Mouse (Mus musculus) cerebellum, postnatal 10 days (tissue): ENCODE results near the gene AC134908.4.
A peak's percentile ranks its signal among the peaks of the same experiment; 100 is the strongest.

Source experiments
- DNase-seq, 2 experiments: peaks; one replicate each; pipeline ENCODE4 v3.0.0; 2021; ENCODE audit warnings: mixed read lengths in 2 of 2

AC134908.4 gene

DNA sequence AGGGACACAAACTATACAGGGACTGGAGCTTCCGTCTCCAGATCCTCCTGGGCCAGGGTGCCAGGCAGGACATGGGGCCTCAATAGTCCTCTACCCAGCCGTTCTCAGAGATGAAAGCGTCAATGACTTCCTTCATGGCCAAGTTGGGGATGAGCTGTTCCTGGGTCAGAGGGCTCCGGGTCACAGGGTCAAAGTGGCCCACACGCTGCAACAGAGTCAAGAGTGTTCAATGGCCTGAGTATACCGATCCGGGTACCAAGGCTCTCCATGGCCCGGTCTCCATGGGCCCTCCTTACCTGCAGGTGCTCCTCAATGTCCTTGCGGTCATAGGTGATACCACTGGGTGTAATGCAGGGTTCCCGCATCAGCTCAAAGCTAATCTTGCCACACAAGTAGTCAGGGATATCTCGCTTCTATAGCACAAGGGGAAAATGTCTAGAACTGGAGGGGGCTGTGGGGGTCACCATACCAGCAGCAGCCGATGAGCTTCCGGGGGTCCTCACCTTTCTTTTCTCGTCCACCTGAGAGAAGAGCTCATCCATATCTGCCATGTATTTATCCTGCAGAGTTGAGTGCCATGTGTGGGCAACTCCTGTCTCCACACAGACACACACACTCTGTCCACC is 35.5 kb upstream of the AC134908.4 start:
- DNase-seq = no peak

DNA sequence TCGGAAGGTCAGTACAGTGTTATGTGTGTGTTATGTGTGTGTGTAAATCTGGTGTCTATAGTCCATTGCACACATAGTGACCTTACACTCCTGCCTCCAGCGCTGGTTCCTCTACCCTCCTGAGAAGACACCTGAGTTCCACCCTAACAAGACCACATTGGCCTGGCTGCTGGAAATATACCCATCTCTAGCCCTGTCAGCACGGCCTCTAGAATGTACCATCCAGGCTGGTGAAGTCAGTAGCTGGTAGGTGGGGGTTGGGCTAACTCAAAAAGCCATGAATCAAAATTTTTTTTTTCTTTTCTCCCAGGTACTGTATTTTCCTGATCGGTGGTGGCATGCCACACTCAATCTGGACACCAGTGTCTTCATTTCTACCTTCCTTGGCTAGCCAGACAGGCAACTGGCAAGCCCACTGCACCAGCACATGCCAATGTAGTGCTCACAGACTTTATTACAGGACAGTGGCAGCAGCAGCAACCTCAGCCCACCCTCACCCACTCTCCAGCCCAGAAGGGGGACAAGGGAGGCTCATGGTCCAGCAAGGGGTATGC is 34.8 kb upstream of the AC134908.4 start:
- DNase-seq = no peak

- peak in 1 of 2 experiments; percentile 34 for DNase-seq
These were observed 34.1 kb upstream of the AC134908.4 start for GRCm38 (mm10) chr17:25829558-25830017.

- DNase-seq = peak; percentile 88
These were observed 33.5 kb upstream of the AC134908.4 start, which contains the start of gene Jmjd8 for GRCm38 (mm10) chr17:25828712-25829557. TSS of gene Jmjd8 (plus strand) at chr17:25828867.

- DNase-seq = peak in 1 of 2 experiments; percentile 22
These were observed 32.8 kb upstream of the AC134908.4 start for GRCm38 (mm10) chr17:25828223-25828594.

DNA sequence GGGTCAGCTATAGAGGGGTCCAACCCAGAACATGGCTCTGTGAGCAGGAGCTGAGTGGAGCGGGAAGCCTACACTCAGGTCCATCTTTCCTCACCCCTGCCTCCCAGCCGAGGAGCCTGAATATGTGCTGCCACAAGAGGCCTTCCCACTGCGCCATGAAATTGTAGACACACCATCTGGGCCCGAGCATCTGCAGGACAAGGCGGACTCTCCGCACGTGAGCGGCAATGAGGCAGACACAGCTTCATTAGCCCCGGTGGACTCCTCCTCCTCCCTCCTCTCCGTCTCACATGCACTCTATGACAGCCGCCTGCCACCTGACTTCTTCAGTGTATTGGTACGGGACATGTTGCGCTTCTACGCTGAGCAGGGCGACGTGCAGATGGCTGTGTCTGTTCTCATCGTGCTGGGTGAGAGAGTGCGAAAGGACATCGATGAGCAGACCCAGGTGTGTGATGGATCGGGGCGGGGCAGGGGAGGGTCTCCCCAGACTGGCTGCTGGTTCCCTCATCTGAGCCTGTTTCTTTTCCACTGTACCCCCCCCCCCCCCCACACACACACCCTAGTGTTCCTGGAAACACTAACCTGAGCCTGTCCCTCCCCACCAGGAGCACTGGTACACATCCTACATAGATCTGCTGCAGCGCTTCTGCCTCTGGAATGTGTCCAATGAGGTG is 32.2 kb upstream of the AC134908.4 start:
- DNase-seq = peak in 1 of 2 experiments; percentile 31

GRCm38 (mm10) chr17:25827011-25827410 is 31.6 kb upstream of the AC134908.4 start:
- no peak for DNase-seq

GRCm38 (mm10) chr17:25825984-25826570 is 30.6 kb upstream of the AC134908.4 start:
- no peak for DNase-seq

- DNase-seq = no peak
These were observed 29.9 kb upstream of the AC134908.4 start for GRCm38 (mm10) chr17:25825311-25825710.

- DNase-seq = no peak
These were observed 29.1 kb upstream of the AC134908.4 start for GRCm38 (mm10) chr17:25824362-25825142.

DNA sequence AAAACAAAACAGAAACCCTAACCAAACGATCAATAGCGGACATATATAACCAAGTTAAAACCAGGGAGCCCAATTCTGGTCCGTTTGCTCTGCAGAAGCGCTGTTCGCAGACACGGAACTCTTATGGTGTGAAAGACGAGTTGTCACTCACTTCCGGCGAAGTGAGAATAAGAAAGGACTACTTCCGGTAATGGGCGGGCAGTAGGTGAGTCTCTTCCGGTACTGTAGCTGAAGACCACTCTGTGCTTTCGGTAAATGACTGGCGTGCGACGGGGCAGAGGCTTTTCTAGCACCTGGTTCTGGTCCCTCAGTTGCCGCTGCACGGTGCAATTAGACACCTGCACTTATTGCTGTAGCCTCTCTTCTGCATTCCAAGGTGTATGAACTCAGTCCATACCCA is 28.0 kb upstream of the AC134908.4 start, which contains the start of gene Wdr24:
Wdr24 (plus strand) TSS at position 176 of the 400 bp plus-strand sequence.
- peak; percentile 86 for DNase-seq

GRCm38 (mm10) chr17:25818851-25819780 is 23.7 kb upstream of the AC134908.4 start:
- DNase-seq = no peak

GRCm38 (mm10) chr17:25817662-25818061 is 22.2 kb upstream of the AC134908.4 start:
- no peak for DNase-seq

GRCm38 (mm10) chr17:25813471-25813870 is 18.0 kb upstream of the AC134908.4 start:
- DNase-seq = peak; percentile 72 to 73

- peak in 1 of 2 experiments; percentile 24 for DNase-seq
These were observed 15.4 kb upstream of the AC134908.4 start for GRCm38 (mm10) chr17:25810890-25811289.

DNA sequence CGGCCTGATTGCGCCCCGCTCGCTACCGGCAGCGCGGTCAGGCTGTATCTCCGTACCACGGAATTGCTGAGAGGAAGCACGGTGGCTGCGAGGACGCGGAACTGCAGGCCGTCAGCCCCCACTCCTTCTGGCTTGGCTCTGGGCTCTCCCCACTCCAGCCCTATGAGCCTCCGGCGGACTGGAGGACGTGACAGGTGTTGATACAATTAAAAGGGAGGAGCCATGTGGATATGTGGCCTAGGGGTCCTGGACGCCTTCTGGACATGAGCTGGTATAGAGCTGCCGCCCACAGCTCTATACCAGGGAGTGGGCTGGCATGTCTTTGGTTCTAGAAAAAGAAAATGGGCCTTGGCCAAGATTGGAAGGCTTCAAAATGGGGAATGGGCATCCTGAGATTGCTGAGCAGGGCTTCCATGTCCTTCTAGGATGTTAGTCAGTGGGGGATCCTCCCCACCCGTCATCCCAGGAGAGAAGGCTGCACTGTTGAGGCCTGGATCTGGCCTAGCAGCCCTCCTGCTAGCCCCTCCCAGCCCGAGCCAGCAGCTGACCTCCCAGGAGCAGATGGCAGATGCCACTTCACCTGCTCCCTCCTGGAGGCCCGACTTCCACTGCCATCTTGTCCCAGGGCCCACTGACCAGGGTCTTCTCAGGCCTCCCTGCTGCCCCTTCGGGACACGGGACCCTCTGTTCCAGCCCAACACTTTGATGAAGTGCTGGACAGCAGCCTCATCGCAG is 14.3 kb upstream of the AC134908.4 start:
- peak; percentile 82 to 84 for DNase-seq

DNA sequence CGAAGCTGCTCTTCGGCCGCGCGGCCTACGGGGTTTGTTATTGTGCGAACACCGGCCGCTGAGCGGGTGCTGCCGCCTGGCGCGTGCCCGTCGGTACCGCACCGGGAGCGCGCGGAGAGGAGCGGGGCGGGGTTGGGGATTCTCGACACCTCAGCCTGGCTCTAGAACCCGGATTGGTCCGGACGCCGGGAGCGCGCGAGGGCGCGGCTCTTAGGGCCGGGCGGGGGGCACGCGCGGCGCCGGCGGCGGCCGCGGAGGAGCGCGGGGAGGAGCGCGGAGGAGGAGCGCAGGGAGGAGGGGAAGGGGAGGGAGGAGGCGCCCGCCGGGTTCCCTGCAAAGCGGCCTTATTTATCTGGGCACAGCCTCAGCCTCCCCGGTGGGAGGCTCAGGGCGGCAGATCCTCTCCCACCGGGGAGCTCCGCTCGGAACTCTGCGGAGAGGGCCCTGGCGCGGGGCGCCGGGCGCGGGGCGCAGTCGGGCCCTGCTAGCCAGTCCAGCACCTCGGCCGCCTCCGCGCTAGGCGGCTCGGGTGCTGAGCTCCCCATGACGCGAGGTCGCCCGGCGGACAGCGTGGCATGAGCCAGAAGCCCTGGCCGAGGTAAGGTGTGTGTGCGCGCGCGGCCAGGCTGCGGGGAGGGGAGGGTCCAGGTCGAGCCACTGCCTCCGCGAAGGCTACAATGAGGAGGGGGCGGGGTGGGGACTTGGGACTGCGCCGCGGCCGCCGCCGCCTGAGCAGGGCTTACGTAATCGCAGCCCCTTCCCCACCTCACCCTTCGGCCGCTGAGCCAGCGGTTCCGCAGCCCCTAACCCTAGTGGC is 13.5 kb upstream of the AC134908.4 start, which contains the start of gene Fbxl16:
Fbxl16 (plus strand) TSS at position 297 of the 817 bp plus-strand sequence.
- peak; percentile 96 to 97 for DNase-seq

- peak in 1 of 2 experiments; percentile 26 for DNase-seq
These were observed 12.6 kb upstream of the AC134908.4 start for GRCm38 (mm10) chr17:25808028-25808427.

DNA sequence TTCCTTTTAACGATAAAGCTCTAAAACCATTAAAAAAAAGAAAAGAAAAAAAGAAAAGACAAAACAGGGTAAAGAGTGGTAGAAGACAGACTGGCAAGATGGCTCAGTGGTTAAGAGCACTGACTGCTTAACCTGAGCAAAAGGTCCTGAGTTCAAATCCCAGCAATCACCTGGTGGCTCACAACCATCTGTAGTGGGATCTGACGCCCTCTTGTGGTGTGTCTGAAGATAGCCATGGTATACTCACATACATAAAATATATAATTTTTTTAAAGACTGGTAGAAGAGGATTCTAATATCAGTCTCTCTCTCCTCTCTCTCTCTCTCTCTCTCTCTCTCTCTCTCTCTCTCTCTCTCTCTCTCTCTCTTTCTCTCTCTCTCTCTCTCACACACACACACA is 12.0 kb upstream of the AC134908.4 start:
- peak in 1 of 2 experiments; percentile 38 for DNase-seq
